Mouse (Mus musculus): Measurements from ENCODE around the gene Zfp697.

DNA sequence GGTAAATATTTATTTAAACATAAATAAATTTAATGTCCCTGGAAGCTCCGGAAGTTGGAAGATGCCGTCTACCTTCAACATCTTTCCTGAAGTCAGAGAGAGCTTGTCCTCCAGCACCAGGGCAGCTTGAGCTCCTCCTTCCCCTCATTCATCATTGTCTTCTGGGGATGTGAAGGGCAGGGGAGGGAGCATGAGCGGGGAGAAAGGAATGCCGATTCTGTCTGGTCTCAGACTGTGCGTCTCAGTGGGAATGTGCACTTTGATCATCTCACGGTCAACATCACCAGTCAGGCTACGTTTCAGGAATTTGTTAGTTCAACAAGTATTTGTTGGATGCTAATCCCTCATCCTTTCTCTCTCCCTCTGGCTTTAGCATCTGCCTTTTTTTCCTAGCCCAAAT, 3.0 kb upstream of the Zfp697 start:
- TF ChIP-seq CTCF (IDR thresholded peaks at IDR 0.05; ENCODE audit: low read depth) (no peak), EP300 (IDR thresholded peaks at IDR 0.05; ENCODE audit: low read depth) (no peak)

Data from liver, embryonic 14.5 days (tissue).